Mouse (Mus musculus) testis, adult 2 months (tissue): ENCODE data around the gene Abcb7. TPM values are rescaled to one million over a fixed set of nuclear protein-coding genes. Genes with fewer than 3 reads are reported as not detected.
A peak's percentile ranks its signal among the peaks of the same experiment; 100 is the strongest.
"Not testable (repeated sequence)": the region's sequence is repeated elsewhere in the genome, so short reads cannot be mapped to it uniquely, and the experiment has no call there.

Experiments used
- H3K27ac ChIP-seq: fragments of 200-500 bp; 2 replicates; pipeline ENCODE4 v1.5.1; 2012; ENCODE audit warnings: low read depth, low read length; ENCODE audit not compliant: control insufficient read depth, insufficient read depth
- H3K27me3 ChIP-seq: fragments of 200-500 bp; 2 replicates; pipeline ENCODE4 v1.6.1; 2012; ENCODE audit warnings: mild to moderate bottlenecking, low read length, moderate library complexity; ENCODE audit not compliant: control insufficient read depth, insufficient read depth
- H3K36me3 ChIP-seq: fragments of 200-500 bp; 2 replicates; pipeline ENCODE4 v1.6.1; 2012; ENCODE audit warnings: mild to moderate bottlenecking, low read length; ENCODE audit not compliant: control insufficient read depth, insufficient read depth
- H3K4me1 ChIP-seq: fragments of 200-500 bp; 2 replicates; pipeline ENCODE4 v1.6.1; 2012; ENCODE audit warnings: low read length; ENCODE audit not compliant: control insufficient read depth, insufficient read depth
- H3K4me3 ChIP-seq: fragments of 200-500 bp; 2 replicates; pipeline ENCODE4 v1.5.1; 2012; ENCODE audit warnings: low read depth, mild to moderate bottlenecking, low read length, moderate library complexity, mixed read lengths; ENCODE audit not compliant: control insufficient read depth
- CTCF ChIP-seq: fragments of 200-500 bp; IDR thresholded peaks from 2 replicates; pipeline ENCODE4 v1.5.1; 2012; ENCODE audit warnings: low read depth, mild to moderate bottlenecking, inconsistent platforms, low read length, moderate library complexity; ENCODE audit not compliant: control insufficient read depth, insufficient read depth, insufficient replicate concordance
- POLR2A ChIP-seq: fragments of 200-500 bp; IDR thresholded peaks from 2 replicates; pipeline ENCODE4 v1.6.1; 2012; ENCODE audit warnings: low read depth, mild to moderate bottlenecking, inconsistent platforms, low read length, moderate library complexity; ENCODE audit not compliant: control insufficient read depth
- polyA plus RNA-seq: library from polyadenylated mRNA; depleted of rRNA; stranded (reverse); fragments of >200 nt; gene quantifications from 2 replicates; pipeline ENCODE4 v1.2.3, GENCODE M21; 2012

The Abcb7 gene
- polyA plus RNA-seq, 1 experiment = 0.41 TPM

DNA sequence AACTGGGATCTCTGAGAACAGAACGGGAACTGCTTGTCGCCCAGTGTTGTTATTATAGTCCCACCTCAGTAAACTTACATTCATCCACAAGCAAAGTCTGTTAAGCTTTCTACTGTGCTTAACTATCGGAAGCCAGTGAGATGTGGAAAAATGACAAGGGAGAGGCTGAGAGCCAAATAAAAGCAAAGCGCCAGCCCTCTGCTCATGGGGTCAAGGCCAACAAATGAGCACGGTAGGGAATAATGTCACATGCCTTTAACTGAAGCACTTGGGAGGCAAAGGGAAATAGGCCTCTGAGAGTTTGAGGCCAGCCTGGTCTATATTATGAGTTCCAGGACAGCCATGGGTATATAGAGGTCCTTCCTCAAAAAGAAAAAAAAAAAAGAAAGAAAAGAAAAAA is 11.2 kb downstream of the Abcb7 start:
- no peaks in the 10 kb centered on the region for H3K4me1 ChIP-seq
- H3K27ac ChIP-seq = no peak overlapping the region
- no peaks in the 10 kb centered on the region for H3K27me3 ChIP-seq
- no peak overlapping the region for H3K4me3 ChIP-seq
- no peaks in the 10 kb centered on the region for H3K36me3 ChIP-seq
- TF ChIP-seq CTCF = no peak

DNA sequence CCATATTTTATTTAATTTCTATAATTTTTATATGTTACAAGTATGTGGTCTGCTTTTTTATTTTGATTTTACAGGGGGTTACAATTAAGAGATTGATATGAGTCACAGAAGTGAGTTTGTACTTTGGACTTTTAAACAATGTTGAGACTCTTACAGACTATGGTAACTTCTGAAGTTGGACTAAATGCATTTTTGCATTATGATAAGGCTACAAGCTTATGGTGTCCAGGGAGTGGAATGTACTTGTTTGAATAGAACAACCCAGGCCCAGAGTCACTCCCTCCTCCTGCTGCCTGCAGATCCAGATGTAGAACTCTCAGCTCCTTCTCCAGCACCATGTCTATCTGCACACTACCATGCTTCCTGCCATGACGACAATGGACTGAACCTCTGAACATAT is 12.5 kb downstream of the Abcb7 start:
- no peak overlapping the region for H3K27ac ChIP-seq
- TF ChIP-seq POLR2A = no peak
- TF ChIP-seq CTCF = no peak
- H3K4me1 ChIP-seq = no peaks in the 10 kb centered on the region
- no peak overlapping the region for H3K4me3 ChIP-seq
- H3K27me3 ChIP-seq = no peaks in the 10 kb centered on the region
- no peaks in the 10 kb centered on the region for H3K36me3 ChIP-seq

DNA sequence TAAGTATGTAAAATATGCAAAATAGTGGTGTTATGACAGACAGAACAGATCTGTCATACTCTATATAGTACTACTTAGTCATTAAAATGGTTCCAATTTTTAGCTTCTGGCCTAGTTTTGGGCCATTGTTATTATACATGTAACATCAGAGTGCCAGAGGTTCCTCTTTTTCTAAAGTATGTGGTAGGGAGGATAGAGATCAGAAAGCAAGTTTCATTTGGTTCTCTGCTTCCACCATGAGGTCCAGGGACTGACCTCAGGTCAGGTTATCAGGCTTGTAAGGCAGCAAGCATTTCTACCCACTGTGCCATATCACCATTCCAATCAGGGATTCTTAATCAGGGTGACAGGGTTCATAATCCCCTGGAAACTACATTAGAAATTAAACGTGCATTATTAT is 16.1 kb downstream of the Abcb7 start:
- H3K27me3 ChIP-seq = no peaks in the 10 kb centered on the region
- TF ChIP-seq POLR2A (no peak), CTCF (no peak)
- H3K36me3 ChIP-seq = no peaks in the 10 kb centered on the region
- H3K4me3 ChIP-seq = no peak overlapping the region
- no peaks in the 10 kb centered on the region for H3K4me1 ChIP-seq
- no peak overlapping the region for H3K27ac ChIP-seq

DNA sequence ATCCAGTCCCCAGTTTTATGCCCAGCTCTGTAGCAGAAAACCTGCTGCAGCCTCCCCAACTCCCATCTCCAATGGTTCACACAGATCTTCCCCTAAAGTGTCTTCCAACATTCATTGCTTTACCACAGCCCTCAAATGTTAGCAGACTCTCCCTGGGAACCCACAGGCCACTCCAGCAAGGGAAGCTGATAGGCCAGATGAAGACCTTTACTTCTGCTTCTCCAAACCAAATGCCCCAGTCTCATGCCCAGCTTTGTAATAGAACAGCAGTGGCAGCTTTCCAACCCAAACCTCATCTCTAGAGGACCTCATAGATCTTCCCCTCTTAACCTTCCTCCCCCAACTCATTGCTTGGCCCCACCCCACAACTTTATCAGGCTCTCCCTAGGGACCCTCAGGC is 54.0 kb downstream of the Abcb7 start:
- Histone ChIP-seq H3K27ac (no peak overlapping the region), H3K4me3 (no peak overlapping the region), H3K27me3 (no peaks in the 10 kb centered on the region), H3K4me1 (no peaks in the 10 kb centered on the region), H3K36me3 (no peaks in the 10 kb centered on the region)
- TF ChIP-seq CTCF (no peak), POLR2A (no peak)

GRCm38 (mm10) chrX:104355842-104356241 is 57.8 kb downstream of the Abcb7 start:
- Histone ChIP-seq H3K27ac (no peak overlapping the region), H3K4me1 (no peaks in the 10 kb centered on the region), H3K36me3 (no peaks in the 10 kb centered on the region), H3K4me3 (no peak overlapping the region), H3K27me3 (no peaks in the 10 kb centered on the region)
- TF ChIP-seq CTCF (no peak), POLR2A (no peak)

DNA sequence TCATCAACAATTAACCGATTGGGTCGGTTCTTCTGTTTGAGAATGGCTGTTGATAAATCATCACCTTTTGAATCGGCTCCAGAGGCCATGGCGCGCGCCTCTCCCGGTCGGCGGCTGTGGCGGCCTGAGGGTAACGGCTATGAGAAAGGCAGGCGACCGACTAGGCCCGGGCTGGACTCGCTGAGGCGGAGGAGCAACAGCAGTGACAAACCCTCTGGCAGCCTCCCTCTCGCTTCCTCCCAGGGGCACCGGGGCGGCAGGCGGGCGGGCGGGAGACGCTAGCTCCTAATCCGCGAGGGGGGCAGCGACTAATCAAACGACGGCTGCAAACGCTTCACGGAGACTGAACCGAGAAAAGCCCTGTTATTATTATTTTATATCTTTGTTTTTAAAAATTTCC is 65.5 kb downstream of the Abcb7 start:
- not testable (repeated sequence) for H3K4me1 ChIP-seq

DNA sequence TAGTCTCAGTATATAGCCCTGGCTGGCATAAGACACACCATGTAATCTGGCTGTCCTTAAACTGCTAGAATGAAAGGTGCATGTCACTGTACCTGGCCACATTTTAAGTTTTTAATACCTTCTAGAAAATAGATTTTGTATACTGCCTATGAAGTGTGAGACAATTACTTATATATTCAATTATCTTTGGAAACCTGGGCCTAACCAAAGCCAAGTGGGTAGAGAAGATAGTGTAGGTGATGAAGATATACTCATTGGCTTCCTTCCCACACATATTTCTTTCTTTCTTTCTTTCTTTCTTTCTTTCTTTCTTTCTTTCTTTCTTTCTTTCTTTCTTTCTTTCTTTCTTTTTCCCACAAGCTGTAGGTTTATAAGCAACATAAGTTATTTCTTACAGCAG is 121.9 kb downstream of the Abcb7 start:
- no peak overlapping the region for H3K4me3 ChIP-seq
- no peaks in the 10 kb centered on the region for H3K27me3 ChIP-seq

More for the DNA sequence above, 65.5 kb downstream of the Abcb7 start:
- H3K36me3 ChIP-seq, H3K27ac ChIP-seq, H3K27me3 ChIP-seq: not testable (repeated sequence)
- peak overlapping the region; percentile 47; the same call in 1 of the 2 replicates for H3K4me3 ChIP-seq

GRCm38 (mm10) chrX:104279828-104280227 is 133.8 kb downstream of the Abcb7 start:
- Histone ChIP-seq H3K36me3 (no peaks in the 10 kb centered on the region), H3K27me3 (no peaks in the 10 kb centered on the region), H3K4me1 (no peaks in the 10 kb centered on the region), H3K27ac (no peak overlapping the region), H3K4me3 (no peak overlapping the region)
- no peak for TF ChIP-seq CTCF
- no peak for TF ChIP-seq POLR2A

More for the DNA sequence above, 121.9 kb downstream of the Abcb7 start:
- Histone ChIP-seq H3K36me3 (no peaks in the 10 kb centered on the region), H3K27ac (no peak overlapping the region), H3K4me1 (no peaks in the 10 kb centered on the region)
- no peak for TF ChIP-seq CTCF
- TF ChIP-seq POLR2A = no peak
